Mouse (Mus musculus) hindbrain, postnatal 0 days (tissue): Measurements from ENCODE around the gene Mx1. TPM values are rescaled to one million over a fixed set of nuclear protein-coding genes. Genes with fewer than 3 reads are reported as not detected.

Source experiments
- ATAC-seq: fragments of 200-750 bp; cut with Nextera tagmentation; 2 replicates; pipeline ENCODE4 v1.8.0; 2017; ENCODE audit warnings: mild to moderate bottlenecking, moderate TSS enrichment, moderate library complexity
- DNase-seq: peaks from one replicate; pipeline ENCODE4 v3.0.0-alpha.2; 2015; ENCODE audit warnings: low spot score
- H3K27ac ChIP-seq: fragments of 300-500 bp; sonication (generic); 2 replicates; pipeline ENCODE4 v1.5.1; 2014; ENCODE audit warnings: mild to moderate bottlenecking
- H3K27me3 ChIP-seq: fragments of 300-500 bp; sonication (generic); 2 replicates; pipeline ENCODE4 v1.6.1; 2014; ENCODE audit warnings: low read length, mixed read lengths; ENCODE audit not compliant: insufficient read depth
- H3K36me3 ChIP-seq: fragments of 300-500 bp; sonication (generic); 2 replicates; pipeline ENCODE4 v1.6.1; 2014; ENCODE audit warnings: low read length, mixed read lengths; ENCODE audit not compliant: insufficient read depth
- H3K4me1 ChIP-seq: fragments of 300-500 bp; sonication (generic); 2 replicates; pipeline ENCODE4 v1.6.1; 2014; ENCODE audit warnings: antibody characterized with exemption, low read length, mixed read lengths; ENCODE audit not compliant: insufficient read depth
- H3K4me2 ChIP-seq: fragments of 300-500 bp; sonication (generic); 2 replicates; pipeline ENCODE4 v1.6.1; 2014; ENCODE audit warnings: low read depth, mild to moderate bottlenecking, low read length, moderate library complexity, mixed read lengths
- H3K4me3 ChIP-seq: fragments of 300-500 bp; sonication (generic); 2 replicates; pipeline ENCODE4 v1.5.1; 2014; ENCODE audit warnings: low read length
- H3K9ac ChIP-seq: fragments of 300-500 bp; sonication (generic); replicated peaks from 2 replicates; pipeline ENCODE4 v1.6.1; 2014; ENCODE audit warnings: mild to moderate bottlenecking, low read length, moderate library complexity, mixed read lengths
- H3K9me3 ChIP-seq: fragments of 300-500 bp; sonication (generic); 2 replicates; pipeline ENCODE4 v1.6.1; 2016; ENCODE audit warnings: low read length, mixed read lengths
- CTCF ChIP-seq: IDR thresholded peaks from 2 replicates; pipeline ENCODE4 v1.5.1; 2016; ENCODE audit warnings: antibody characterized with exemption, control low read depth, low read depth
- WGBS: fragments of 180-500 bp; shearing (Covaris S2); extraction: QIAGEN DNeasy Blood & Tissue Kit; methylation state at CpG from one replicate; pipeline ENCODE4 v1.1.7; 2014; 5-methylcytosine and 5-hydroxymethylcytosine counted together
- polyA plus RNA-seq: library from polyadenylated mRNA; unstranded; fragments of >200 nt; fragmentation: Nextera tagmentation; extraction: Ambion mirVana; gene quantifications from 2 replicates; pipeline ENCODE4 v1.2.1, GENCODE M21; 2015
- total RNA-seq: library from RNA; depleted of rRNA; stranded (reverse); fragments of >200 nt; gene quantifications from 2 replicates; pipeline ENCODE4 v1.2.3, GENCODE M21; 2014

Mx1 gene
- total and polyA plus RNA-seq, 2 experiments from 2014 or later: 0.21 to 0.42 TPM

GRCm38 (mm10) chr16:97459831-97460230 is 2.9 kb downstream of the Mx1 start:
- 82% methylated on average over 1 of the region's 1 CpGs for WGBS
- no peak for DNase-seq
- ATAC-seq: no peak

GRCm38 (mm10) chr16:97447386-97447785 is 15.3 kb downstream of the Mx1 start:
- no peak for DNase-seq
- no peaks in the 10 kb centered on the region for H3K36me3 ChIP-seq
- H3K9me3 ChIP-seq: no peaks in the 10 kb centered on the region
- no peak overlapping the region for H3K4me3 ChIP-seq
- no peaks in the 10 kb centered on the region for H3K4me1 ChIP-seq
- H3K27me3 ChIP-seq: no peaks in the 10 kb centered on the region
- no peak overlapping the region for H3K9ac ChIP-seq
- TF ChIP-seq CTCF: no peak
- H3K27ac ChIP-seq: no peak overlapping the region
- no peak overlapping the region for H3K4me2 ChIP-seq
- ATAC-seq: no peak

More at GRCm38 (mm10) chr16:97459831-97460230, 2.9 kb downstream of the Mx1 start:
- Histone ChIP-seq H3K4me3 (no peak overlapping the region), H3K27ac (no peak overlapping the region), H3K4me2 (no peak overlapping the region), H3K4me1 (no peaks in the 10 kb centered on the region), H3K9me3 (no peaks in the 10 kb centered on the region), H3K9ac (no peak overlapping the region), H3K36me3 (no peaks in the 10 kb centered on the region), H3K27me3 (no peaks in the 10 kb centered on the region)
- TF ChIP-seq CTCF: no peak

- peak; percentile 84 for DNase-seq
- peak; percentile 72 for ATAC-seq
- H3K4me1 ChIP-seq: no peaks in the 10 kb centered on the region
- H3K4me3 ChIP-seq: no peak overlapping the region
- peak; percentile 90 for TF ChIP-seq CTCF
- 56% methylated on average over 14 of the region's 14 CpGs for WGBS
- H3K27me3 ChIP-seq: no peaks in the 10 kb centered on the region
- no peaks in the 10 kb centered on the region for H3K9me3 ChIP-seq
- no peak overlapping the region for H3K9ac ChIP-seq
- H3K4me2 ChIP-seq: no peak overlapping the region
- H3K27ac ChIP-seq: no peak overlapping the region
- H3K36me3 ChIP-seq: no peaks in the 10 kb centered on the region
Measured at GRCm38 (mm10) chr16:97443670-97444263, 18.9 kb downstream of the Mx1 start.

- H3K9ac ChIP-seq: no peak overlapping the region
- no peak overlapping the region for H3K4me2 ChIP-seq
- DNase-seq (no peak), ATAC-seq (no peak)
- no peaks in the 10 kb centered on the region for H3K36me3 ChIP-seq
- no peak overlapping the region for H3K27ac ChIP-seq
- H3K4me1 ChIP-seq: no peaks in the 10 kb centered on the region
- 92% methylated on average over 9 of the region's 9 CpGs for WGBS
- H3K9me3 ChIP-seq: no peaks in the 10 kb centered on the region
- H3K4me3 ChIP-seq: no peak overlapping the region
- H3K27me3 ChIP-seq: no peaks in the 10 kb centered on the region
- TF ChIP-seq CTCF: no peak
Measured at GRCm38 (mm10) chr16:97441967-97442366, 20.7 kb downstream of the Mx1 start.

- ATAC-seq (peak; percentile 58), DNase-seq (peak; percentile 32)
- no peak overlapping the region for H3K9ac ChIP-seq
Measured at GRCm38 (mm10) chr16:97438191-97438590, 24.5 kb downstream of the Mx1 start.

GRCm38 (mm10) chr16:97437448-97438056 is 25.2 kb downstream of the Mx1 start:
- no peaks in the 10 kb centered on the region for H3K4me1 ChIP-seq
- ATAC-seq: peak; percentile 77
- no peak overlapping the region for H3K4me2 ChIP-seq
- peak; percentile 59 for DNase-seq
- no peaks in the 10 kb centered on the region for H3K27me3 ChIP-seq
- H3K9me3 ChIP-seq: no peaks in the 10 kb centered on the region
- 23% methylated on average over 1 of the region's 1 CpGs for WGBS
- no peak overlapping the region for H3K27ac ChIP-seq
- H3K4me3 ChIP-seq: no peak overlapping the region
- no peaks in the 10 kb centered on the region for H3K36me3 ChIP-seq
- no peak for TF ChIP-seq CTCF
- H3K9ac ChIP-seq: no peak overlapping the region

More at GRCm38 (mm10) chr16:97438191-97438590, 24.5 kb downstream of the Mx1 start:
- no peak overlapping the region for H3K4me3 ChIP-seq
- no peaks in the 10 kb centered on the region for H3K4me1 ChIP-seq
- H3K27ac ChIP-seq: no peak overlapping the region
- no peak for TF ChIP-seq CTCF
- 61% methylated on average over 3 of the region's 3 CpGs for WGBS
- H3K36me3 ChIP-seq: no peaks in the 10 kb centered on the region
- no peaks in the 10 kb centered on the region for H3K9me3 ChIP-seq
- no peaks in the 10 kb centered on the region for H3K27me3 ChIP-seq
- no peak overlapping the region for H3K4me2 ChIP-seq

- no peak overlapping the region for H3K4me2 ChIP-seq
- H3K9me3 ChIP-seq: no peaks in the 10 kb centered on the region
- no peak overlapping the region for H3K27ac ChIP-seq
- DNase-seq (peak; percentile 41), ATAC-seq (no peak)
- no peak overlapping the region for H3K4me3 ChIP-seq
- no peaks in the 10 kb centered on the region for H3K27me3 ChIP-seq
- H3K9ac ChIP-seq: no peak overlapping the region
- no peaks in the 10 kb centered on the region for H3K36me3 ChIP-seq
- no peaks in the 10 kb centered on the region for H3K4me1 ChIP-seq
- TF ChIP-seq CTCF: no peak
- WGBS: 47% methylated on average over 2 of the region's 2 CpGs
Measured at GRCm38 (mm10) chr16:97434206-97434605, 28.5 kb downstream of the Mx1 start.
